Mouse (Mus musculus) forebrain, embryonic 11.5 days (tissue): ENCODE measurements around the gene Ptafr. TPM values are rescaled to one million over a fixed set of nuclear protein-coding genes. Genes with fewer than 3 reads are reported as not detected.

ENCODE experiments used
- ATAC-seq: fragments of 200-750 bp; cut with Nextera tagmentation; replicated peaks from 2 replicates; pipeline ENCODE4 v1.8.0; 2017; ENCODE audit warnings: moderate TSS enrichment; ENCODE audit not compliant: low FRiP score
- DNase-seq: peaks from one replicate; pipeline ENCODE4 v3.0.0-alpha.2; 2017; ENCODE audit warnings: low spot score
- H3K27ac ChIP-seq: fragments of 300-500 bp; sonication (generic); 2 replicates; pipeline ENCODE4 v1.5.1; 2014; ENCODE audit warnings: low read depth, low read length
- H3K27me3 ChIP-seq: fragments of 300-500 bp; sonication (generic); 2 replicates; pipeline ENCODE4 v1.6.1; 2014; ENCODE audit warnings: mild to moderate bottlenecking, low read length, mixed read lengths; ENCODE audit not compliant: control insufficient read depth, insufficient read depth
- H3K36me3 ChIP-seq: fragments of 300-500 bp; sonication (generic); 2 replicates; pipeline ENCODE4 v1.6.1; 2014; ENCODE audit warnings: mild to moderate bottlenecking, low read length, moderate library complexity, mixed read lengths; ENCODE audit not compliant: control insufficient read depth, insufficient read depth
- H3K4me1 ChIP-seq: fragments of 300-500 bp; sonication (generic); replicated peaks from 2 replicates; pipeline ENCODE4 v1.6.1; 2014; ENCODE audit warnings: low read length, mixed read lengths; ENCODE audit not compliant: control insufficient read depth, insufficient read depth
- H3K4me2 ChIP-seq: fragments of 300-500 bp; sonication (generic); 2 replicates; pipeline ENCODE4 v1.6.1; 2014; ENCODE audit warnings: low read depth, mild to moderate bottlenecking, low read length, moderate library complexity, mixed read lengths; ENCODE audit not compliant: severe bottlenecking
- H3K4me3 ChIP-seq: fragments of 300-500 bp; sonication (generic); 2 replicates; pipeline ENCODE4 v1.5.1; 2014; ENCODE audit warnings: low read depth, low read length
- H3K9ac ChIP-seq: fragments of 300-500 bp; sonication (generic); 2 replicates; pipeline ENCODE4 v1.6.1; 2014; ENCODE audit warnings: low read length
- H3K9me3 ChIP-seq: fragments of 300-500 bp; sonication (generic); 2 replicates; pipeline ENCODE4 v1.6.1; 2016; ENCODE audit warnings: low read length, mixed read lengths; ENCODE audit not compliant: control insufficient read depth
- WGBS: fragments of 180-500 bp; shearing (Covaris S2); extraction: QIAGEN DNeasy Blood & Tissue Kit; methylation state at CpG from one replicate; pipeline ENCODE4 v1.1.7; 2014; 5-methylcytosine and 5-hydroxymethylcytosine counted together
- polyA plus RNA-seq: library from polyadenylated mRNA; unstranded; fragments of >200 nt; fragmentation: Nextera tagmentation; extraction: Ambion mirVana; gene quantifications from 2 replicates; pipeline ENCODE4 v1.2.1, GENCODE M21; 2014

The Ptafr gene
- polyA plus RNA-seq, 1 experiment from 2014 or later, result 0.40 TPM

GRCm38 (mm10) chr4:132610301-132610984, 46.6 kb downstream of the Ptafr start:
- Histone ChIP-seq H3K9me3 (no peaks in the 10 kb centered on the region; the same call in 1 of the 2 replicates), H3K27ac (no peak overlapping the region), H3K4me3 (no peak overlapping the region), H3K4me2 (no peak overlapping the region), H3K9ac (no peak overlapping the region), H3K36me3 (no peaks in the 10 kb centered on the region), H3K4me1 (no peaks in the 10 kb centered on the region), H3K27me3 (no peaks in the 10 kb centered on the region)
- no peak for ATAC-seq
- DNase-seq, result no peak
- WGBS, result 84% methylated on average over 3 of the region's 3 CpGs

DNA sequence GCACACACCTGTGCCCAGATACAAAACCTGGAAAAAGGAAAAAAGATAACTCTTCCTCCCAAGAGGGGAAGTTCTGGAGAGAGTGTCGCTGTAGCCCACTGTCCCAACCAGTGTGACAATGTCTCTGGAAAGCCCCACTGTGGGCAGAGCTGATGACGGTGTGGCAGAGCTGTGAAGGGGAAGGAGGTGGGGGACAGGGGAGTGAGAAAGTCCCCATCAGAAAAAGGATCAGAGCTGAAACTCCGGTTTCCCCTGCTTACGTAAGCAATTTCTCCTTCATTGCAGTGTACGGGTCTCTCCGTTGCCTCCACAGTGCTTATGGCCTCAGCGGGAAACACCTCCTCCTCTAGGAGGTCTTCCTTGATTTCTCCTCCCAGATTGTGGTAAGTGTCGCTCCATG, 47.5 kb downstream of the Ptafr start:
- no peak overlapping the region for H3K27ac ChIP-seq
- H3K4me2 ChIP-seq, result no peak overlapping the region
- no peak overlapping the region for H3K9ac ChIP-seq
- WGBS, result 87% methylated on average over 8 of the region's 8 CpGs
- H3K4me3 ChIP-seq, result no peak overlapping the region
- ATAC-seq (no peak), DNase-seq (no peak)
- no peaks in the 10 kb centered on the region for H3K36me3 ChIP-seq
- no peaks in the 10 kb centered on the region for H3K27me3 ChIP-seq
- no peaks in the 10 kb centered on the region for H3K4me1 ChIP-seq
- no peaks in the 10 kb centered on the region; the same call in 1 of the 2 replicates for H3K9me3 ChIP-seq

DNA sequence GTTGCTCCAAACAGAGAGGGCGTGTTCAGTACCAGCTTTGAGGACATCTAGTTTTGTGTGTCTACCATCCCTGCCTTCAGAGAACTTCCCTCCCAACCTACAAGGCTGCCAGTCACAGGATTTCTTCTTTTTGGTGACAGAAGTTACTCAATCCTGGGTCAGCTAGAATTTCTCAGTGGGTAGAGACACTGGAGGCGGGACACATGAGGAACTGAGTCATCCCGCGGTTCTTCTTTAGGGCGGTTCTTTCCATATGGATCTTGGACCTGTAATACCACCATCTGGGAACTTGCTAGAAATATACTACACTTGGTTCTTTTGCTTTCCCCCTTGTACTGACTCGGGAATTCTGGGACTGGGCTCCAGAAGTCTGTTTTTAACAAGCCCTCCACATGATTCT, 54.0 kb downstream of the Ptafr start:
- ATAC-seq (no peak), DNase-seq (no peak)
- Histone ChIP-seq H3K4me1 (no peaks in the 10 kb centered on the region), H3K9me3 (no peaks in the 10 kb centered on the region; the same call in 1 of the 2 replicates), H3K4me2 (no peak overlapping the region), H3K9ac (no peak overlapping the region), H3K36me3 (no peaks in the 10 kb centered on the region), H3K27ac (no peak overlapping the region), H3K27me3 (no peaks in the 10 kb centered on the region), H3K4me3 (no peak overlapping the region)
- 89% methylated on average over 6 of the region's 6 CpGs for WGBS

GRCm38 (mm10) chr4:132618850-132619375, 55.0 kb downstream of the Ptafr start:
- ATAC-seq (no peak), DNase-seq (no peak)
- H3K9me3 ChIP-seq, result no peaks in the 10 kb centered on the region; the same call in 1 of the 2 replicates
- H3K4me3 ChIP-seq, result no peak overlapping the region
- H3K27ac ChIP-seq, result no peak overlapping the region
- H3K36me3 ChIP-seq, result no peaks in the 10 kb centered on the region
- no peaks in the 10 kb centered on the region for H3K27me3 ChIP-seq
- no peak overlapping the region for H3K4me2 ChIP-seq
- H3K4me1 ChIP-seq, result no peaks in the 10 kb centered on the region
- WGBS, result 88% methylated on average over 10 of the region's 10 CpGs
- no peak overlapping the region for H3K9ac ChIP-seq

DNA sequence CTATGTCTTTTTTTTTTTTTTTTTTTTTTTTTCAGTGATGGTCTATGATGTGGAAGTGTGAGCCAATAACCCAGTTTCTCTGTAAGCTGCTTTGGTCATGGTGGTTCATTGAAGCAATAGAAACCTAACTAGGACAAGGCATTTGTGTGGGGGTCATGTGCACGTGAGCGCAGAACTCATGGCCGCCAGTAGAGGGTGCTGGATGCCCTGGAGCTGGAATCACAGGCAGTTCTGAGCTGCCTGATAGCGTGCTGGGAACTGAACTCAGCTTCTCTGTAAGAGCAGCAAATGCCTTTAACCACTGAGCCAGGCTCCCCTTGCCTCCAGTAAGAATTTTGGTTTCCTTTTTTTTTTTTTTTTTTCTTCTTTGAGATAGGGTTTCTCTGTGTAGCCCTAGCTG, 56.3 kb downstream of the Ptafr start:
- Histone ChIP-seq H3K9ac (no peak overlapping the region), H3K4me3 (no peak overlapping the region), H3K36me3 (no peaks in the 10 kb centered on the region), H3K27ac (no peak overlapping the region), H3K4me1 (no peaks in the 10 kb centered on the region), H3K4me2 (no peak overlapping the region), H3K9me3 (no peaks in the 10 kb centered on the region; the same call in 1 of the 2 replicates), H3K27me3 (no peaks in the 10 kb centered on the region)
- WGBS, result 89% methylated on average over 4 of the region's 4 CpGs
- DNase-seq (no peak), ATAC-seq (no peak)

DNA sequence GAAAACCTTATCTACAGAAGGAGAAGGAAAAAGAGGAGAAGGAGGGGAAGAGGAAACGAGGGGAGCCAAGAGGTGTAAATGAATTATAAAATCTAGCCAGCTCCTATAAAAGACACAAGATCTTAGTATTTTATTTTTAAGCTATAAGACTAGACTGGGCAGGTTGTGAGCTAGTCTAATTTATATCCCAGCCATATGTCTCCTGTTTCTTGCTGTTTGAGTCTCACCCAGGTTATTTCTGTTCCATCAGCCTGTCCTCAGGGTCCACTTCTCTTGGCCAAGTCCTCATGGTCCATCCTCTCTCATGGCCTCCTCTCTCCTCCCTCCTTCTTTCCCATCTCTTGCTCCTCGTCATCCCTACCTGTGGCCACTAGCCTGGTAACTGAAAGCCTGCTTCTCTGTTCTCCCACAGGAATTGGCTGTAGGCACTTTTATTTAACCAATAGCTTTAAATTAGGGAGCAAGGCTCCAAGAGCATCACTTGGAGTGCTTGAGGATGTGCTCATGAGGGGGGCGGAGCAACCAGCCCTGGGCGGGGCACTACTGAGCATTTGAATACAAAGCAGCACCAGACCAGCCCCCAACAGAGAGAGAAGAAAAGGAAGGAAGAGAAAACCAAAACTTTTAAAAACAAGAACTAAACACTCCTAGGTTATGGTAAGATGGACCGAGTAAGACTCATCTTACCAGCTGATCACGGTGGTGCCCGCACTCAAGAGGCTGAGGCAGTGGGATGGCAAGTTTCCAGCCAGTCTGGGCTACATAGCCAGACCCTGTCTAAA, 57.6 kb downstream of the Ptafr start:
- Histone ChIP-seq H3K9ac (no peak overlapping the region), H3K36me3 (no peaks in the 10 kb centered on the region), H3K4me1 (no peaks in the 10 kb centered on the region), H3K9me3 (no peaks in the 10 kb centered on the region), H3K27ac (no peak overlapping the region), H3K4me3 (no peak overlapping the region), H3K4me2 (no peak overlapping the region), H3K27me3 (no peaks in the 10 kb centered on the region)
- ATAC-seq (no peak), DNase-seq (peak; percentile 44)
- WGBS, result 76% methylated on average over 7 of the region's 7 CpGs

DNA sequence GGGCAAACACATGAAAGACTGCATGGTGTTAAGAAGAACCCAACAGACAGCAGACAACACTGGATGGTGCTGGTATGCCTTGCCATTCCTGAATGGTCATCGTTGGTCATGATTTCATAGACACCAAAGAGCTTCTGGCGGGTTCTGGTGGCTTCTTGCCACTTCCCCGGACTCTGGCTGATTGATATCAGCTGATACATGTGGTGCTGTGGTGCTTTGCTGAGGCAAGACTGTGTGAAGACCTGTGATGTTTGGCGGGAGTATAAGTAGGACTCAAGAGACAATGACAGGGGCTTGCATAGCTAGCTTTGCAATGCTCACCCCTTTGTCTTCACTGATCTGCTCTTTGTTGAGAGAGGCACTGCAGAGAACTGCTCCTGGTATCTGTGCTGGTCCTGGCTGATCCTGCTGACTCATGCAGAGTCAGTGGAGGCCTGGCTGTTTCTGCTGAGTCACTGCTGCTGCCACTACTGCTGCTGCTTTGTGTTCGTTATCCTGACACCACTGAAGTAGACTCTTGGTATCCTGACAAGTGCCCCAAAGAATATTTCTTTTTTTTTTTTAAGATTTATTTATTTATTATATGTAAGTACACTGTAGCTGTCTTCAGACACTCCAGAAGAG, 60.3 kb downstream of the Ptafr start:
- no peak overlapping the region for H3K4me3 ChIP-seq
- no peak for ATAC-seq
- 82% methylated on average over 5 of the region's 5 CpGs for WGBS
- no peaks in the 10 kb centered on the region for H3K36me3 ChIP-seq
- H3K9ac ChIP-seq, result no peak overlapping the region
- no peaks in the 10 kb centered on the region for H3K4me1 ChIP-seq
- no peak for DNase-seq
- H3K4me2 ChIP-seq, result no peak overlapping the region
- H3K27ac ChIP-seq, result no peak overlapping the region
- no peaks in the 10 kb centered on the region for H3K27me3 ChIP-seq
- no peaks in the 10 kb centered on the region for H3K9me3 ChIP-seq

DNA sequence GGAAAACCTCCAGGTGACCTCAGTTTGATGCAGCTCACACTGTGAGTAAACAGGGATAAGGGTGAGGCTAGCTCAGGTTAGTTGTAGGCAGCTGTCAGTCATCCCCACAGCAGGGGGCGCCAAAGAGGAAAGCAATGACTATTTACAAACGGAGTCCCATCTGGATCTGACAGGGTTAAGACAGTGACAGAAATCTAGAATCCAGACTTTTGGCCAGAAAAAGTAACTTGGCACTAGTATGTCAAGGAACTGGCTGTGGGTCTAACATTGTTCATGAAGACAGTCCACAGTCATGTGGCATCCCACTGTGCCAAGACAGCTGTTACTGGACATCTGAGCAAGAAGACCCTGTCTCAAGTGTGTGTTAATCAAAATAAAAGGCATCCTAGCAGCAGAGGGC, 65.0 kb downstream of the Ptafr start:
- H3K27me3 ChIP-seq, result no peaks in the 10 kb centered on the region
- ATAC-seq (no peak), DNase-seq (peak; percentile 66)
- no peaks in the 10 kb centered on the region for H3K36me3 ChIP-seq
- WGBS, result 15% methylated on average over 2 of the region's 2 CpGs
- no peaks in the 10 kb centered on the region for H3K4me1 ChIP-seq
- H3K4me3 ChIP-seq, result no peak overlapping the region
- no peak overlapping the region for H3K9ac ChIP-seq
- no peak overlapping the region for H3K27ac ChIP-seq
- no peak overlapping the region for H3K4me2 ChIP-seq
- H3K9me3 ChIP-seq, result no peaks in the 10 kb centered on the region
